Mouse (Mus musculus): ENCODE measurements around the gene Fbxl13. TPM values are rescaled to one million over a fixed set of nuclear protein-coding genes. Genes with fewer than 3 reads are reported as not detected.

Fbxl13 gene
- under 1 TPM; 0.26 to 0.36 TPM for total RNA-seq (2021)

GRCm38 (mm10) chr5:21645439-21646132, at the start of gene Fbxl13, which contains the start of gene Armc10:
Fbxl13 (minus strand) TSS chr5:21645634.
Armc10 (plus strand) TSS chr5:21645813.
- peak; percentile 91 for DNase-seq

GRCm38 (mm10) chr5:21694854-21695490, 49.5 kb upstream of the Fbxl13 start:
- DNase-seq: no peak
- intact Hi-C loops (cut with DNase I): no loop called here

More at GRCm38 (mm10) chr5:21645439-21646132, at the start of gene Fbxl13, which contains the start of gene Armc10:
- intact Hi-C loops (cut with DNase I): no loop called here

- intact Hi-C loops (cut with DNase I): no loop called here
- DNase-seq: no peak
Observed at GRCm38 (mm10) chr5:21693372-21693870, 48.0 kb upstream of the Fbxl13 start.

GRCm38 (mm10) chr5:21692230-21692629, 46.8 kb upstream of the Fbxl13 start:
- no peak for DNase-seq
- intact Hi-C loops (cut with DNase I): no loop called here

GRCm38 (mm10) chr5:21687042-21687441, 41.6 kb upstream of the Fbxl13 start:
- intact Hi-C loops (cut with DNase I): no loop called here
- no peak for DNase-seq

- intact Hi-C loops (cut with DNase I): no loop called here
Observed at GRCm38 (mm10) chr5:21685001-21685400, 39.6 kb upstream of the Fbxl13 start.

GRCm38 (mm10) chr5:21683811-21684210, 38.4 kb upstream of the Fbxl13 start:
- no peak for DNase-seq
- intact Hi-C loops (cut with DNase I): no loop called here

More at GRCm38 (mm10) chr5:21685001-21685400, 39.6 kb upstream of the Fbxl13 start:
- no peak for DNase-seq

GRCm38 (mm10) chr5:21680940-21681339, 35.5 kb upstream of the Fbxl13 start:
- intact Hi-C loops (cut with DNase I): no loop called here
- no peak for DNase-seq

GRCm38 (mm10) chr5:21680029-21680428, 34.6 kb upstream of the Fbxl13 start:
- intact Hi-C loops (cut with DNase I): no loop called here
- no peak for DNase-seq

- intact Hi-C loops (cut with DNase I): no loop called here
- DNase-seq: no peak
Observed at GRCm38 (mm10) chr5:21678363-21678762, 32.9 kb upstream of the Fbxl13 start.

- intact Hi-C loops (cut with DNase I): no loop called here
- DNase-seq: no peak
Observed at GRCm38 (mm10) chr5:21677939-21678338, 32.5 kb upstream of the Fbxl13 start.

- no peak for DNase-seq
- intact Hi-C loops (cut with DNase I): no loop called here
Observed at GRCm38 (mm10) chr5:21675494-21675893, 30.1 kb upstream of the Fbxl13 start.

GRCm38 (mm10) chr5:21675019-21675418, 29.6 kb upstream of the Fbxl13 start:
- intact Hi-C loops (cut with DNase I): no loop called here
- no peak for DNase-seq

- intact Hi-C loops (cut with DNase I): no loop called here
- no peak for DNase-seq
Observed at GRCm38 (mm10) chr5:21673742-21674141, 28.3 kb upstream of the Fbxl13 start.

GRCm38 (mm10) chr5:21672812-21673635, 27.6 kb upstream of the Fbxl13 start:
- no peak for DNase-seq

GRCm38 (mm10) chr5:21669307-21669706, 23.9 kb upstream of the Fbxl13 start:
- intact Hi-C loops (cut with DNase I): no loop called here

More at GRCm38 (mm10) chr5:21672812-21673635, 27.6 kb upstream of the Fbxl13 start:
- intact Hi-C loops (cut with DNase I): no loop called here

GRCm38 (mm10) chr5:21667191-21668137, 22.0 kb upstream of the Fbxl13 start:
- intact Hi-C loops (cut with DNase I): no loop called here
- no peak for DNase-seq

More at GRCm38 (mm10) chr5:21669307-21669706, 23.9 kb upstream of the Fbxl13 start:
- DNase-seq: no peak

- intact Hi-C loops (cut with DNase I): no loop called here
- DNase-seq: no peak
Observed at GRCm38 (mm10) chr5:21663081-21663480, 17.6 kb upstream of the Fbxl13 start.

- DNase-seq: no peak
- intact Hi-C loops (cut with DNase I): no loop called here
Observed at GRCm38 (mm10) chr5:21660850-21661249, 15.4 kb upstream of the Fbxl13 start.

All from left cerebral cortex, postnatal 4 days (tissue).